Mouse (Mus musculus): ENCODE data around the gene Syne1.

Gene Syne1

DNA sequence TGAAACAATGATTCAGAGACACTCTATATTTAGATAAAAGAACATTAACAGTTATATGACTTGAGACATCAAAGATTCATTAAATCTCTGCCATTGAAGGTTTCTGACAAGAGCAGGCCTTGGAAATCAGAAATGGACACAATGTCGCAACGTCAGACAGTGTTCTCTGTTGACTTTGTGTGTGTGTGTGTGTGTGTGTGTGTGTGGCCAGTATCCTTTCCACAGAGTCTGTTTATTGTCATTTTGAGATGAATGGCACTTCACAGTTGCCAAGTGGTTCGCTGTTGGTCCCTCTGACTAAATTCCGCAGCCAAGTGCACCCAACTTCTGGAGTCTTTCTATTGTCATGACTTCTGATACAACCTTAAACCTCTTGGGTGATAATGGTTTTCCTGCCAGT, 577.0 kb downstream of the Syne1 start:
- no peak for DNase-seq (ENCODE audit: low spot score)

DNA sequence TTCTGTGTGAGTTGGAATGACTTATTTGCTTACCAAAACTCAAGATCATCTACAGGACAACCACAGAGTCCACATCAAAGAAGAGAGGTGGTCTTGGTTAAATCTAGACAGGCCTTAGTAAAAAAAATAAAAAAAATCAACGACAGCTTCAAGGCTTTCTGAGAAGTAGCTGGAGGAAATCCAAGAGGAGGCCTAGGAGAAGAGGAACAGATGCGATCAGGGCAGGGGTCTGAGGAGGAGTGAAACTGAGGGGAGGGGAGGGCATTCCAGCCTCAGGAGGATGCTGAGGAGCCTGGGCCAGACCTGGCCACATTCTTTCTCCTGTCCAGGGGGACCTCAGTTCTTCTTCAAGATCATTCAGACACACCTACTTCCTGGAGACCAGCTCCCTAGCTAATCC, 579.3 kb downstream of the Syne1 start:
- DNase-seq (ENCODE audit: low spot score) = no peak

DNA sequence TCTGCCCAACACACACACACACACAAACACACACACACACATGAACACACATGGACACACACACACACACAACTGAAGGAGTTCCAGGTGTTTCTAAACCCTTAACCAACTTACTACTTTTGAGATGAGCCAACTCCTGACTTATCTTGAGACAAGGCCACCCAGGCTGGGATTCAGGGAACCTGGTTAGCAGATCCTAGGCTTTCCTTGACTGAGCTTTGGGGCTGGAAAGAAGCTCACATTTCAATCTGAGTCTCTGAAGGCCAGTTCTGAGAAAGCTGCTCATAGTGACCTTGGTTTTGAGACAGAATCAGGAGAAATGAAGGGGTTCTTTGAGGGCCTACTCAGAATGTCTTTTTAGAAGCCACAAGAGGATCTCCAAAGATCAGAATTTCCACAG, 579.7 kb downstream of the Syne1 start:
- no peak for DNase-seq (ENCODE audit: low spot score)

DNA sequence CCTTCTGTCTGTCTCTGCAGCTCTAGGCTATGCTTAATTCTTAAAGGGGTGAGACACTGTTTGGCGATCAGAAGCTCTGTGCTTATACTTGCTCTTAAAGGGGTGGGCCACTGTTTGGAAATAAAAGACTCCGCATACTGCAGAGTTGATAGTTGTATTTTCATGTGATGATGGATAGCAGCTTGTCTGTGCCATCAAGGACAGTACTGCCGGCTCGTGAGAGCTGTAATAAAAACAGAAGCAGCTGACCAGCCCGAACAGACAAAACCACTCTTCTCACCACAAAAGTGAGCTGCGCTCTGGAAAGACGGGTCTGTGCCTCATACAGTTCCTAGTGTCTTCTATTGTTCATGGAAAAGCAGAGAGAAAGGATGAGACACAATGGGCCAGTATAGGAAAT, 580.1 kb downstream of the Syne1 start:
- DNase-seq (ENCODE audit: low spot score) = no peak
